Mouse (Mus musculus) E14TG2a.4 (cell line): ENCODE measurements around the gene Dcaf4.

Experiments
- CTCF ChIP-seq: conservative IDR thresholded peaks from 2 replicates; pipeline ENCODE4 v1.5.1; 2014; ENCODE audit warnings: low read length
- NANOG ChIP-seq: IDR thresholded peaks from 2 replicates; pipeline ENCODE4 v1.6.1; 2014; ENCODE audit warnings: borderline replicate concordance, low read length, mixed read lengths

DNA sequence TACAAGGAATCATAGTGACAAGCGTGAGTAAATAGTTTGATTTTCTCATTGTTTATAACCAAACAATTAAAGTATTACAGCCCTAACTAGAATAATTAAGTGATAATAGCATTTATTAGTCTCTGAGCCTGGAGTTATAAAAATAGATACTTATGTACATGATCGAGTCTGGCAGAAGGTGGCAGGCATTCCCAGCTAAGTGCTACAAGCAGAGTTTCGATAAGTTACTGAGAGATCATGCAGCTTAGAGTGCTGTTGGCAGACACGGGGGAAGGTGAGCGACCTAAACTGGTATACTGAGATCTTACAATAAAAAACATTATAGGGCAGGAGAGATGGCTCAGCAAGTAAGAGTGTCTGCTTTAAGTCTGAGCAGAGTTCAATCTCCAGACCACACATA is 36.6 kb upstream of the Dcaf4 start:
- no peak for TF ChIP-seq CTCF
- no peak for TF ChIP-seq NANOG
